Mouse (Mus musculus) spleen, adult 2 months (tissue): ENCODE data around the gene 4930524B15Rik. TPM values are rescaled to one million over a fixed set of nuclear protein-coding genes. Genes with fewer than 3 reads are reported as not detected.
"Not testable (repeated sequence)": the region's sequence is repeated elsewhere in the genome, so short reads cannot be mapped to it uniquely, and the experiment has no call there.

Experiments
- DNase-seq, 2 experiments: peaks; one replicate each; pipeline versions ENCODE4 v3.0.0 to v3.0.0-alpha.2; 2012 to 2021; ENCODE audit warnings: low spot score in 2 of 2, low read depth in 1 of 2
- H3K27ac ChIP-seq: fragments of 200-500 bp; 2 replicates; pipeline ENCODE4 v1.5.1; 2012; ENCODE audit warnings: low read length, inconsistent platforms; ENCODE audit not compliant: insufficient read depth
- H3K27me3 ChIP-seq: fragments of 200-500 bp; 2 replicates; pipeline ENCODE4 v1.6.1; 2012; ENCODE audit warnings: mild to moderate bottlenecking, moderate library complexity, low read length, inconsistent platforms; ENCODE audit not compliant: control insufficient read depth, insufficient read depth
- H3K36me3 ChIP-seq: fragments of 200-500 bp; 2 replicates; pipeline ENCODE4 v1.6.1; 2012; ENCODE audit warnings: mild to moderate bottlenecking, low read length, inconsistent platforms; ENCODE audit not compliant: control insufficient read depth, insufficient read depth
- H3K4me1 ChIP-seq: fragments of 200-500 bp; 2 replicates; pipeline ENCODE4 v1.6.1; 2011; ENCODE audit warnings: inconsistent platforms; ENCODE audit not compliant: control insufficient read depth, insufficient read depth, insufficient read length
- H3K4me3 ChIP-seq: fragments of 200-500 bp; 2 replicates; pipeline ENCODE4 v1.5.1; 2011; ENCODE audit warnings: mild to moderate bottlenecking, inconsistent platforms; ENCODE audit not compliant: insufficient read depth, insufficient read length; ENCODE audit errors: extremely low read depth
- CTCF ChIP-seq: fragments of 200-500 bp; IDR thresholded peaks from 2 replicates; pipeline ENCODE4 v1.5.1; 2011; ENCODE audit warnings: mild to moderate bottlenecking, inconsistent platforms; ENCODE audit not compliant: insufficient read depth, insufficient read length, insufficient replicate concordance; ENCODE audit errors: extremely low read depth
- POLR2A ChIP-seq: fragments of 200-500 bp; IDR thresholded peaks from 2 replicates; pipeline ENCODE4 v1.6.1; 2011; ENCODE audit warnings: low read depth, low read length, inconsistent platforms
- WGBS: fragments of 180-500 bp; shearing (Covaris S2); methylation state at CpG from one replicate; pipeline ENCODE4 v1.1.7; 2018; 5-methylcytosine and 5-hydroxymethylcytosine counted together
- polyA plus RNA-seq: library from polyadenylated mRNA; depleted of rRNA; stranded (reverse); fragments of >200 nt; gene quantifications from 2 replicates; pipeline ENCODE4 v1.2.3, GENCODE M21; 2012

The 4930524B15Rik gene
- polyA plus RNA-seq, 1 experiment = not detected

DNA sequence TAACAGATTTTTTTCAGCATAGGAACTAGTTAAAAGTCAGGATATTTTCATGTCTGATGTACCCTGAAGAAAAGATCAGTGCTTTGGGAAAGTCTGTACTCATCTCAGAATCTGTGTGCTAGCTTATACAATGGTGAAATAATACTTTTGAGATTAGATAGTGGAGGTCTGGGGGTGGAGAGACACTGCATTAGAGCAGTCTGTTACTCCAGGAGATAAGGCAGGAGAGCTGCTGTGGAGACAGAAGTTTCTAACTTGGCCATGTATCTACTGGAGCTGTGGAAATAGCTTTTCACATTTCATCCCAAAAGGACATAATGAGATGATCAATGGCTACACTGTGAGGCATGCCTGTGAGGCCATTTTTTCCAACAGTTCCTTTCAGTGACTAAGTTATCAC is 17.9 kb downstream of the 4930524B15Rik start:
- Histone ChIP-seq H3K36me3 (no peaks in the 10 kb centered on the region), H3K27ac (no peak overlapping the region), H3K4me1 (no peaks in the 10 kb centered on the region), H3K27me3 (no peaks in the 10 kb centered on the region), H3K4me3 (no peak overlapping the region)
- no peak for DNase-seq
- no peak for TF ChIP-seq POLR2A
- no peak for TF ChIP-seq CTCF

DNA sequence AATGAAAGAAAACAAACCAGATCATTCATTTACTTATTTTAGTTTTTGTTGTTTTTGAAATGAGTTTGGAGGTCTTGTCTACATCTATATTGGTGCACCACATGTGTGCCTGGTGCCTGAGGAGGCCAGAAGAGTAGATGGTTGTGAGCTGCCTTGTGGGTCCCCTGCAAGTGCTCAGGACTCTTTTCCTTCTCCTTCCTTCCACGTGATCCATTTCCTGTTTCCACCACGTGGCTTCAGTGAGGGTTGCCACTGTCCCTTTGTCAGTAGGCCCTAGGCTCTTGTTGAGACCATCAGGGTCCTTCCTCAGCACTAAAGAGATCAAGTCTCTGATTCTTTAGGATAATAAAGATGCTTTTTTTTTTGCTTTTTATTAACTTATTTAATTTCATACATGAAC is 19.4 kb downstream of the 4930524B15Rik start:
- Histone ChIP-seq H3K4me1 (no peaks in the 10 kb centered on the region), H3K27ac (no peak overlapping the region), H3K4me3 (no peak overlapping the region), H3K36me3 (no peaks in the 10 kb centered on the region), H3K27me3 (no peaks in the 10 kb centered on the region)
- 12% methylated on average over 2 of the region's 2 CpGs for WGBS
- TF ChIP-seq POLR2A = no peak
- no peak for TF ChIP-seq CTCF
- no peak for DNase-seq

DNA sequence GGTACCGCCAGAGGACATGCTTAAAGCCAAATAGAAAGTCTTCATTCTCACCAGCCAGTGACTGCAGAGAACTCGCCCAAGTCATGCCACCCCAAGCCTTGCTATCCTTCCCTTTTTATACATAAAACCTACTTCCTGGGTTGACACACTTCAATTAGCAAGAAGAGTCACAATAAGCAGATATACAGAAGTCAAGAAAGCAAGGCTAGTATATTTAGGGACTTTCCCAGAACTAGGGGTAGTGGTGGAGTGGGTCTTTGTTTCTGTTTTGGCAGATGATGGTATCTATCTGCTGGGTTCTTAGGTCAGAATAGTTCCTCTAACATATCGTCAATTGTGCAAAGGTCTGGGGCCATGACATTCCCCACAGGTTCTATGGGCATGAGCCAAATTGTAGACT is 27.1 kb downstream of the 4930524B15Rik start:
- Histone ChIP-seq H3K4me3 (no peak overlapping the region), H3K27ac (no peak overlapping the region), H3K4me1 (no peaks in the 10 kb centered on the region), H3K27me3 (no peaks in the 10 kb centered on the region), H3K36me3 (no peaks in the 10 kb centered on the region)
- no peak for DNase-seq
- TF ChIP-seq POLR2A (no peak), CTCF (no peak)
- 58% methylated on average over 3 of the region's 3 CpGs for WGBS

DNA sequence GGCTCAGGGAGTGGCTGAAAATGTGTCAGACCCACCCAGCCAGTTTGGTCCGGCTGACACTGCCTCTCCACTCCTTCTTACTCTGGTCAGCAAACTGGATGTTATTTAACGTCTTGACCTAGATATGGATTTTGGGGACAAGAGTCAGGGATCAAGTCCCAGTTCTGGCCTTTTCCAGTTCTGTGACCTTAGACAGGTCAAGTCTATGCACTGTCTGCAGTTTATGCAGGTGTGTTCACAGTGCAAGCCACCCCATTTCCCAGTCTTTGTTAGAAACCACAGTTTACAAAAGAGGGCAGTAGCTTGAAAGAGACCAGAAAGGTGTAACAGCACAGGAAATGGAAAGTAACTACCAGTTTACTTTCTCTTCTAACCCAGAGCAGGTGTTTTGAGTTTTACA is 34.3 kb downstream of the 4930524B15Rik start:
- TF ChIP-seq POLR2A (no peak), CTCF (no peak)
- 59% methylated on average over 2 of the region's 2 CpGs for WGBS
- peak overlapping the region; percentile 50 for H3K27ac ChIP-seq

DNA sequence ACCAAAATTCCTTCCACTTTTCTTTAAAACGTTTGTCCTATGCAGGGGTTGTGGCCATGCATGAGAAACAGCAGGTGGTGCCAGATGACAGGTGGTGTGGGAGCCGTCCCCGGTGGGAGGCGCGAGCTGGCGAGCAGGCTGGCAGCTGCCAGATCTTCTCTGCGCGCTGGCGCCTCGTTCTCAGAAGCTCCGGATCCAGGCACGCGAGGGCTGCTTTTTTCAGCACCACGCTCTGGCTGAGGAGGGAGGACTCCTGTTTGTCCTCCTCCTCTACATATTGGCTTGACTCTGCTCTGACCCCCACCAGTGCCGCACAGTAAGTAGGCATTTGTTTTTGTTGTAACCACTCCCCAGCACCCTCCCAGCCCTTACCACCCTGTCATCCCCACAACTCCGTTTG is 34.9 kb downstream of the 4930524B15Rik start, which contains the start of gene Nsg2:
Gene Nsg2, plus strand, starts transcription at position 183 of the 400 bp plus-strand sequence.
- Histone ChIP-seq H3K27ac (peak within 1 kb of the TSS; percentile 92), H3K36me3 (no peaks in the 10 kb centered on the region), H3K27me3 (no peaks in the 10 kb centered on the region), H3K4me1 (peaks cover 7% of the 10 kb centered on the region; the same call in 1 of the 2 replicates), H3K4me3 (peak within 1 kb of the TSS; percentile 62)
- DNase-seq = peak; percentile 61 to 72
- WGBS = under 1% methylated on average over 16 of the region's 16 CpGs
- TF ChIP-seq CTCF (peak; percentile 79; the same call in 1 of the 2 replicates), POLR2A (peak; percentile 13)

More for the DNA sequence above, 34.3 kb downstream of the 4930524B15Rik start:
- H3K4me1 ChIP-seq = peaks cover 7% of the 10 kb centered on the region; the same call in 1 of the 2 replicates
- no peaks in the 10 kb centered on the region for H3K27me3 ChIP-seq
- H3K36me3 ChIP-seq = no peaks in the 10 kb centered on the region
- DNase-seq = peak in 1 of 2 experiments; percentile 38
- H3K4me3 ChIP-seq = no peak overlapping the region

DNA sequence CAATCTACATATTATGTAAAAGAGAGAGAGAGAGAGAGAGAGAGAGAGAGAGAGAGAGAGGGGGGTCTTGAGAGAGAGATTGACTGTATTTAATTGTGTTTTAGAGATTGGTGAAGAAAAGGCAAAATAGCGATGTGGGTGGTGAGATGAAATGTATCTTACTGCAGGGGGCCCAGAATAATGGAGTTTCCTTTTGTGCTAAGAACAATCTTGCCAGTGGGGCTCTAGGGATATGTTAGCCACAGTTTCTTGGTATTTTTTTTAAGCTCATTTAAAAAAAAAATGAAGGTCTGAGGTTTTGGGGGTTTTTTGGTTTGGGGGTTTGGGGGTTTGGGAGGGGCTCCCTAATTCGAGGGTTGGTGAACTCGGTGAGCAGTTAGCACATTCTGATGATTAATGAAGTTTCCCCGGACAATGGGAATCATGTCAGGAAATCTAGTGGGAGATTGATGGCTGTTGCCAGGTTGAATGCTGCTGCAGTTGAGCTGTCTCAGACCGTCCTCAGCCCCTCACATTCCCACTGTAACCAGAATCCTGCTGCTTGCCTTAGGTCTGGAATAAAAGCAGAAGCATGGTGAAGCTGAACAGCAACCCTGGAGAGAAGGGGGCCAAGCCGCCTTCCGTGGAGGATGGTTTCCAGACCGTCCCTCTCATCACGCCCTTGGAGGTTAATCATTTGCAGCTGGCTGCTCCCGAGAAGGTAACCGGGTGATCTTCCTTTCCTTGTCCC is 36.0 kb downstream of the 4930524B15Rik start:
- peak overlapping the region; percentile 48 for H3K4me3 ChIP-seq
- no peak for DNase-seq
- WGBS = 54% methylated on average over 11 of the region's 11 CpGs

GRCm38 (mm10) chr11:32002670-32003072 is 37.3 kb downstream of the 4930524B15Rik start:
- Histone ChIP-seq H3K36me3 (no peaks in the 10 kb centered on the region), H3K4me1 (peaks cover 7% of the 10 kb centered on the region; the same call in 1 of the 2 replicates), H3K27ac (no peak overlapping the region), H3K4me3 (no peak overlapping the region), H3K27me3 (no peaks in the 10 kb centered on the region)
- no peak for TF ChIP-seq CTCF
- TF ChIP-seq POLR2A = no peak
- WGBS = 53% methylated on average over 5 of the region's 5 CpGs
- no peak for DNase-seq

More for the DNA sequence above, 36.0 kb downstream of the 4930524B15Rik start:
- Histone ChIP-seq H3K27me3 (no peaks in the 10 kb centered on the region), H3K4me1 (peaks cover 7% of the 10 kb centered on the region; the same call in 1 of the 2 replicates), H3K36me3 (no peaks in the 10 kb centered on the region), H3K27ac (peak overlapping the region; percentile 24; the same call in 1 of the 2 replicates)
- TF ChIP-seq POLR2A (no peak), CTCF (no peak)

DNA sequence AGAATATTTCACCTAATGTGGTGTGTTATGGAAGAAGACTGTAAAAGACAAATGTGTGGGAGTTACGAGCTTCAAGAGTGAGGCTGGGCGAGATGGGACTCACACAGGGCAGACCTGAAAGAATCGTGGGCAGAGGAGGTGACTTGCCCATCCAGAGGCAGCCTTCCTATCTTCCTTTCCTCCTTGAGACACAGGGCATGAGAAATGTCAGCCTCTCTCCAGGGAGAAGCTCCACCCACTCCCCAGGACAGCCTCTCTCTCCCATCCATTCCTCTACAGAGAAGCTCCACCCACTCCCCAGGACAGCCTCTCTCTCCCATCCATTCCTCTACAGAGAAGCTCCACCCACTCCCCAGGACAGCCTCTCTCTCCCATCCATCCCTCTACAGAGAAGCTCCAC is 42.7 kb downstream of the 4930524B15Rik start:
- 82% methylated on average over 3 of the region's 3 CpGs for WGBS
- not testable (repeated sequence) for H3K36me3 ChIP-seq, H3K27ac ChIP-seq, DNase-seq, H3K4me3 ChIP-seq, H3K27me3 ChIP-seq
- H3K4me1 ChIP-seq = peaks cover 10% of the 10 kb centered on the region
